Mouse (Mus musculus) myocyte (in vitro differentiated cells): ENCODE data around the gene Ndufb4. TPM values are rescaled to one million over a fixed set of nuclear protein-coding genes. Genes with fewer than 3 reads are reported as not detected.

Experiments used
- H3K27me3 ChIP-seq: one replicate; pipeline ENCODE4 v1.6.1; 2011; ENCODE audit not compliant: control insufficient read depth, insufficient read depth, insufficient read length
- H3K36me3 ChIP-seq: one replicate; pipeline ENCODE4 v1.6.1; 2011; ENCODE audit not compliant: control insufficient read depth, insufficient read depth
- H3K4me2 ChIP-seq: one replicate; pipeline ENCODE4 v1.6.1; 2011; ENCODE audit warnings: low read depth, control low read depth
- H3K4me3 ChIP-seq: one replicate; pipeline ENCODE4 v1.5.1; 2011; ENCODE audit warnings: mild to moderate bottlenecking, control low read depth, moderate library complexity
- H3K79me2 ChIP-seq: one replicate; pipeline ENCODE4 v1.6.1; 2011; ENCODE audit not compliant: control insufficient read depth, insufficient read depth
- H3ac ChIP-seq: one replicate; pipeline ENCODE4 v1.6.1; 2011; ENCODE audit not compliant: control insufficient read depth, insufficient read length
- CEBPB ChIP-seq: IDR thresholded peaks from 2 replicates; pipeline ENCODE4 v1.6.1; 2011; ENCODE audit warnings: mild to moderate bottlenecking, moderate library complexity; ENCODE audit not compliant: poor library complexity, insufficient read depth, severe bottlenecking
- E2F4 ChIP-seq: IDR thresholded peaks from one replicate; pipeline ENCODE4 v1.6.1; 2011; ENCODE audit warnings: mild to moderate bottlenecking, control low read depth, moderate library complexity; ENCODE audit not compliant: insufficient read depth
- MAX ChIP-seq: IDR thresholded peaks from one replicate; pipeline ENCODE4 v1.6.1; 2011; ENCODE audit warnings: low read depth, mild to moderate bottlenecking, control low read depth
- MYOD1 ChIP-seq, 3 experiments: IDR thresholded peaks; one replicate each; pipeline ENCODE4 v1.6.1; 2011; ENCODE audit warnings: control low read depth in 2 of 3, low read depth in 2 of 3, mild to moderate bottlenecking in 2 of 3, moderate library complexity in 1 of 3; ENCODE audit not compliant: insufficient read length in 2 of 3, control insufficient read depth in 1 of 3
- MYOG ChIP-seq, 3 experiments: IDR thresholded peaks; one replicate each; pipeline ENCODE4 v1.6.1; 2011; ENCODE audit warnings: control low read depth in 2 of 3, low read depth in 2 of 3, mild to moderate bottlenecking in 2 of 3; ENCODE audit not compliant: insufficient read length in 2 of 3, control insufficient read depth in 1 of 3, insufficient read depth in 1 of 3
- POLR2A ChIP-seq: IDR thresholded peaks from one replicate; pipeline ENCODE4 v1.6.1; 2011; ENCODE audit warnings: low read depth, mild to moderate bottlenecking, control low read depth, moderate library complexity; ENCODE audit not compliant: insufficient read length
- POLR2AphosphoS2 ChIP-seq: IDR thresholded peaks from one replicate; pipeline ENCODE4 v1.6.1; 2011; ENCODE audit warnings: low read depth, control low read depth; ENCODE audit not compliant: insufficient read length
- REST ChIP-seq: IDR thresholded peaks from one replicate; pipeline ENCODE4 v1.6.1; 2011; ENCODE audit warnings: mild to moderate bottlenecking, control low read depth, moderate library complexity; ENCODE audit not compliant: insufficient read depth, insufficient read length
- SRF ChIP-seq: IDR thresholded peaks from one replicate; pipeline ENCODE4 v1.6.1; 2011; ENCODE audit warnings: low read depth; ENCODE audit not compliant: control insufficient read depth, insufficient read length
- TCF12 ChIP-seq: IDR thresholded peaks from one replicate; pipeline ENCODE4 v1.6.1; 2011; ENCODE audit warnings: mild to moderate bottlenecking, control low read depth; ENCODE audit not compliant: poor library complexity, insufficient read depth, severe bottlenecking
- TCF3 ChIP-seq: IDR thresholded peaks from one replicate; pipeline ENCODE4 v1.6.1; 2011; ENCODE audit warnings: low read depth, control low read depth; ENCODE audit not compliant: insufficient read length
- USF1 ChIP-seq: IDR thresholded peaks from one replicate; pipeline ENCODE4 v1.6.1; 2011; ENCODE audit warnings: low read depth, mild to moderate bottlenecking, control low read depth, moderate library complexity
- polyA plus RNA-seq: library from polyadenylated mRNA; unstranded; fragments of >200 nt; fragmentation: generic; extraction: Trizol; gene quantifications from one replicate; pipeline ENCODE4 v1.2.1, GENCODE M21; 2012; ENCODE audit warnings: missing spikeins

The Ndufb4 gene
- polyA plus RNA-seq, 1 experiment = 86.0 TPM

DNA sequence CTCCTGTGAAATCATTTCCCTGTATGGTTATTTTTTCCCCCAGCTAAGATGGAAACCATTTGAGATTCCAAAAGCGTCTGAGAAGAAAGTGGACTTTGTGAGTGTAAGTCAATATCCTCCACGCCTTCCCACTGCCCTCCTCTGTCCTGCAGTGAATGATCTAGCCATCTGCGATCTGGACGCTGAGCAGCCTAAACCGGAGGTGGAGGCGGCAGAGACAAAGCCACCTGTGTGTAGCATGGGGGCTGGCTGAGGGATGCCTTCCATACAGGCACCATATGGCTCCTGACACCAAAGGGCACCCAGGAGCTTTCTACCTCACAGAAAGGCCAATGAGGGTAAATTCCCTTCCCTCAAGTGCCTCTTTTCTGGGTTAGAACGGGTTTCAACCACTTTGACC, 43.2 kb downstream of the Ndufb4 start:
- H3K36me3 ChIP-seq = no peaks in the 10 kb centered on the region
- no peaks in the 10 kb centered on the region for H3K79me2 ChIP-seq
- H3K4me3 ChIP-seq = no peak overlapping the region
- H3ac ChIP-seq = no peak overlapping the region
- TF ChIP-seq SRF (no peak), POLR2AphosphoS2 (no peak), TCF3 (no peak), MYOD1 (IDR thresholded peaks at IDR 0.05; ENCODE audit: control insufficient read depth in 1 of 3, insufficient read length in 2 of 3, low read depth in 2 of 3) (no peak), USF1 (no peak)
- H3K27me3 ChIP-seq = no peaks in the 10 kb centered on the region
- no peak overlapping the region for H3K4me2 ChIP-seq

DNA sequence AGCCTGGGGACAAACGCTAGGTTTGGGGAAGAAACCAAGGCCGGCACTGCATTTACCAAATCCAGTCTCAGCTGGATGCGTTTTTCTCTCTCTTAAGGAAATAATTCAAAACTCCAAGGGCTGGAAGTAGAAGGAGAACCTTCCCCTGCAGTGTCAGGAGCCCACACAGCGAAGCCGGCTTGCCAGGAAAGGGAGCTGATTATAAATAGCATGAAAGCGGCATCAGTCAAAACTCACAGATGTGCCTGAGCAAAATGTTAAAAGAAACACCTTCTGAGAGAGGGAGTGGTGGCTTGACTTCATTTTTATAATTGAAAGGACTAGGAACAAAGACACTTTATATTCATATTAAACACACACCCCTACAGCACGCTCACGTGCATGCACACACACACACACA, 43.9 kb downstream of the Ndufb4 start:
- Histone ChIP-seq H3K36me3 (no peaks in the 10 kb centered on the region), H3K27me3 (no peaks in the 10 kb centered on the region), H3K4me2 (no peak overlapping the region), H3K4me3 (no peak overlapping the region), H3ac (no peak overlapping the region), H3K79me2 (no peaks in the 10 kb centered on the region)
- TF ChIP-seq POLR2AphosphoS2 (no peak), SRF (no peak)

DNA sequence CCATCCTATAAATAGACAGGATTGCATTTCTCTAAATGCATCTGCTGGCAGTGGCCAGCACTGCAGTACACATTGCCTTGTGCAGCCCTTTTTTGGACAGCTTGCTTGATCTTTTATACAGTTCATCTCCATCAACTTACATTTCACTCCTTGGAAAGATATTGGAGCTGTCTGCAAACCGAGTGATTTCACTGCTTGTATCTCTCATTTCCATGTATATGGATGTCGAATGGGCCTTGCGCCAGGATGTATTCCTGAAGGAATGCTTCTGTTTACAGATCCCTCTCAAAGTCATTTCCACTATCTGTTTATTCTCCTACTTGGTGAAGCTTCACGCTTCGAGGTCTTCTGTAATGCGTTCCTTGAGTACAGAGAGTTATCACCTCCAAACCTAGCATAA, 50.0 kb downstream of the Ndufb4 start:
- TF ChIP-seq MYOD1 (IDR thresholded peaks at IDR 0.05; ENCODE audit: control insufficient read depth in 1 of 3, insufficient read length in 2 of 3, low read depth in 2 of 3) (no peak), USF1 (no peak), MAX (no peak), CEBPB (no peak), REST (no peak), TCF12 (no peak), POLR2AphosphoS2 (no peak), SRF (no peak), MYOG (IDR thresholded peaks at IDR 0.05; ENCODE audit: control insufficient read depth in 1 of 3, insufficient read depth in 1 of 3, insufficient read length in 2 of 3, low read depth in 2 of 3) (no peak), POLR2A (no peak)
- H3K27me3 ChIP-seq = no peaks in the 10 kb centered on the region
- H3K4me3 ChIP-seq = no peak overlapping the region
- H3K4me2 ChIP-seq = no peak overlapping the region
- H3K36me3 ChIP-seq = no peaks in the 10 kb centered on the region
- no peak overlapping the region for H3ac ChIP-seq
- H3K79me2 ChIP-seq = no peaks in the 10 kb centered on the region

DNA sequence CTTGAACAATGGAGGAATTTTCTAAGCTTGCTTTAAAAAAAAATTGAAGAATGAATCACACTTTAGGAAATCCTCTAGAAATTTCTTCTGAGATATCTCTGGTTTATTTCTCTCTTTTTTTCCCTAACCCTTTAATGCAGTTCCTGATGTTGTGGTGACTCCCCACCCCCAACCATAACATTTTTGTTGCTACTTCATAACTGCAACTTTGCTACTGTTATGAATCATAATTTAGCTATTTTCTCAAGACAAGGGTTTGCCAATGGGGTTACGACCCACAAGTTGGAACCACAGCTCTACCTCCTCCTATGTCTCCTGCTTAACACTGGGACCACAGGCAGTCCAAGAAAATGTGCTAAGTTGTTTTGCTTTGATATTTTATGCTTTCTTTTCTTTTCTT, 50.8 kb downstream of the Ndufb4 start:
- TF ChIP-seq POLR2AphosphoS2 (no peak), MAX (no peak), CEBPB (no peak), REST (no peak), POLR2A (no peak), USF1 (no peak), TCF12 (no peak), MYOG (IDR thresholded peaks at IDR 0.05; ENCODE audit: control insufficient read depth in 1 of 3, insufficient read depth in 1 of 3, insufficient read length in 2 of 3, low read depth in 2 of 3) (no peak), E2F4 (no peak), TCF3 (no peak), SRF (no peak), MYOD1 (IDR thresholded peaks at IDR 0.05; ENCODE audit: control insufficient read depth in 1 of 3, insufficient read length in 2 of 3, low read depth in 2 of 3) (no peak)
- H3K79me2 ChIP-seq = no peaks in the 10 kb centered on the region
- no peaks in the 10 kb centered on the region for H3K27me3 ChIP-seq
- no peaks in the 10 kb centered on the region for H3K36me3 ChIP-seq
- H3ac ChIP-seq = no peak overlapping the region
- peak overlapping the region; percentile 41 for H3K4me2 ChIP-seq
- H3K4me3 ChIP-seq = no peak overlapping the region

DNA sequence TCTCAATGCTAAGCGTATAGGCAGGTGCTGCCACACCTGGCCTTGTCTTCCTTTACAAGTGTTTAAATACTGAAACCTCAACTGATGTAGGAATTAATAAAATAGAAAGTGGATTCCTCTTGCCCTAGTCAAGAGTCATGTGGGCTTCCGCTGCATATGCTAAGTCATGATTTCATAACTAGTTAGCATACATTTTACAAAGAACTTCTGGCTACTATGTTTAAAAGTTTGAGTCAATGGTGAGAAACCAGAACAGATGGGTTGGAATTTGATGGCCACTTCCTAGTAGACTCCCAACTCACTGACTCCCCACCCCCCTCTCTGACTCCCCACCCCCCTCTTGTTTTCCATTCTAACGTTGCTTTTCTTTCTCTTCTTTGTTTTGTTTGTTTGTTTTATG, 54.9 kb downstream of the Ndufb4 start:
- no peaks in the 10 kb centered on the region for H3K27me3 ChIP-seq
- H3K4me3 ChIP-seq = no peak overlapping the region
- H3K79me2 ChIP-seq = no peaks in the 10 kb centered on the region
- no peak for TF ChIP-seq E2F4
- TF ChIP-seq POLR2AphosphoS2 = no peak
- TF ChIP-seq TCF3 = no peak
- no peak for TF ChIP-seq REST
- TF ChIP-seq CEBPB = no peak
- TF ChIP-seq POLR2A = no peak
- TF ChIP-seq TCF12 = no peak
- no peak for TF ChIP-seq MYOG (IDR thresholded peaks at IDR 0.05; ENCODE audit: control insufficient read depth in 1 of 3, insufficient read depth in 1 of 3, insufficient read length in 2 of 3, low read depth in 2 of 3)
- TF ChIP-seq SRF = no peak
- no peak for TF ChIP-seq USF1
- TF ChIP-seq MAX = no peak
- no peak for TF ChIP-seq MYOD1 (IDR thresholded peaks at IDR 0.05; ENCODE audit: control insufficient read depth in 1 of 3, insufficient read length in 2 of 3, low read depth in 2 of 3)
- no peak overlapping the region for H3K4me2 ChIP-seq
- H3ac ChIP-seq = no peak overlapping the region
- no peaks in the 10 kb centered on the region for H3K36me3 ChIP-seq
